Mouse (Mus musculus) megakaryocyte, embryonic 14.5 days (primary cell): ENCODE data around the gene Kptn.

Source experiments
- FLI1 ChIP-seq: IDR thresholded peaks from 2 replicates; pipeline ENCODE4 v1.6.1; 2012; ENCODE audit warnings: low read length, inconsistent platforms, mixed read lengths
- GATA1 ChIP-seq: IDR thresholded peaks from 3 replicates; pipeline ENCODE4 v1.6.1; 2012; ENCODE audit warnings: mixed read lengths, low read length, inconsistent platforms, borderline replicate concordance

DNA sequence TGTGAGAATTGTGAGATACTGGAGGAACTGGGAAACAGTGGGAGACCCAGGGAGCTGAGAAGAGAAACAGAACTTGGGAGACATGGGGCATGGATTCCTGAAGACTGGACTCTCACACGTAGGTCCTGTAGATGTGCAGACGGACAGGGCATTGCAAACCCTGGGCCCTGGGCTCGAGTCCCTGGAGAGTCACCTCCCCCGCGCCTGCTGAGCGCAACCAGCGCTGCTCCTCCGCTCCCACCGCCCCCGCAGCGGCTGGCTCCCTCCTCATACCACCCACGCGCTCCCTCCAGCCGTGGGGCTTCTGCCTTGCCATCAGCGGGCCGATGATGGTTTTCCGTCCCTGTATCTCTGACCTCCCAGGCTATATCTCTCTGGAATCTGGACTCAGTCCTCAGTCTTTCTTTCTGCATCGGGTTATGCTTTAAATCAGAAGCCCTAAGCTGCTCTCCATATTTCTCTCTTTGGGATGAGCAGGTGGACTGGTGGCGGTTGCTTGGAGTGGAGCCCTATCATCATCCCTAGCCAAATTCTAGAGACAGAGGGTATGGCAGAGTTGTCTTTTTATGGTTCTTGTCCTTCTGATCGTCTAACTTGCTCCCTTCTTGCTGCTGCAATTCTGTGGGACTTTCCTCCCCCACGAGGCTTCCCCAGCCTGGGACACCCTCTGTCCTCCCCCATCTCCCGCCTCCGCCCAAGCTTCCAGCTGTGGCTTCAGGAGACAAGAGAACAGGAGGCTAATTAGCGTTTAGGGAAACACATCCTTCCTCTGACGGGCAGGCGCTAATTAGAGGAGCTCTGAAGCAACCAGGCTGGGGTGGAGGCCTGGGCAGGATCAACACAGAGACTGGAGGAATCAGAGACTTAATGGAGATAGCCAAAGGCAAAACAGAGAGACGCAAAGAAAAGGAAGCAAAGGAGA, 27.1 kb downstream of the Kptn start:
- TF ChIP-seq GATA1 (no peak), FLI1 (no peak)
